Mouse (Mus musculus) heart, postnatal 25 days (tissue): Measurements from ENCODE around the gene Reps2. TPM values are rescaled to one million over a fixed set of nuclear protein-coding genes. Genes with fewer than 3 reads are reported as not detected.

Experiments
- DNase-seq: peaks from one replicate; pipeline ENCODE4 v3.0.0; 2022; ENCODE audit warnings: low spot score
- intact Hi-C: fragments of 180-260 bp; cut with DNase I; formaldehyde crosslinking; loops from one replicate; pipeline ENCODE4 v1.15.1; 2025
- total RNA-seq, 2 experiments: library from RNA; stranded (reverse); gene quantifications; 2 replicates each; pipeline ENCODE4 v1.2.3; 2021

Reps2 gene
- total RNA-seq, 2 experiments from 2014 or later: 0.88 to 1.7 TPM

DNA sequence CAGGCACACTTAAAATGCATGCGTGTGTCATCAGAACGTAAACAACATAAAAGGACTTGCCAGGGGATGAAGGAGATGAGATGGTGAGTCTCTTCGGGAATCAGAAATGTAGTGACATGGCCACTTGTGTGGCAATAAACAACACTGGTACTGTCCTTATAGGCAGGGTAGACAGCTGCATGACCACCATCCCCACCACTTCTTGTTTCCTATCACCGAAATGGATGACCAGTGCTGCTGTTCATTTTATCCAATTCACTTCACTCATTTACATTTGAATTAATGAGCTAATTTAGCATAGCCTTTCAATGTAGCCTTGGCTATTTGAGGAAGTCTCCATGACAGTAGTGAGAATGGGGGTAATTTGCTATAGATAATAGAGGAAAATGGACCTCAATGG lies 236.2 kb downstream of the Reps2 start:
- intact Hi-C loops: no loop called here
- no peak for DNase-seq

DNA sequence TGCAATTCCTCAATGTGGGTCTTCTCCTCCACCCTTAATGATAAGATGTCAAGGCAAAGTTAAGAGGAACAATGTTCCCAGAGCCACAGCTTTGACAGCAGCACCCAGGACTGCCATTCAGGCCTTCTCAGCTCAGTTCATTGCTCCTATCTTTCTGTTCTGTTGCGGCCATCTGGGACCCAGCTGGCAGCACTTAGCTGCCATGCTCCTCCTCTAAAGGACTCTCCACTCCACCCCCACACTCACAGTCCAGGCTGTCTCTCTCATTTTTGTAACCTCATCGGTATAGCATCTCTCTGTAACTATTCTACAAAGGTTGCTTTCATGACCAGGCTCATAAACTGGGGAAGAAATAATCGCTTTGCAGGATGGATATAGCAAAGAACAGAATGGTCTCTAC lies 241.0 kb downstream of the Reps2 start:
- DNase-seq: no peak
- intact Hi-C loops: no loop called here

DNA sequence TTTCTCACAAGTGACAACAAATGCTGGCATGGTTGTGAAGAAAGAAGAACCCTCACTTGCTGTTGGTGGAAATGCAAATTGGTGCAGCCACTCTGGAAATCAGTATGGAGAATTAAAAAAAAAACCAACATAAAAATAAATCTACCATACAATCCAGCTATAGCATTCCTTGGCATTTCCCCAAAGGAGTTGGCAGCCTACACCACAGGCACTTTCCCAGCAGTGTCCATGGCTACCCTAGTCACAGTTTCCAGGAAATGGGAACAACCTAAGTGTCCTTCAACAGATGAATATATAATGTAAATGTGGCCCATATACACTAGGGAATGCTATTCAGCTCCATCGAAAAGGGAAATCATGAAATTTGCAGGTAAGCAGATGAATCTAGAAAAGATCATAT lies 262.7 kb downstream of the Reps2 start:
- no peak for DNase-seq
- intact Hi-C loops: no loop called here

DNA sequence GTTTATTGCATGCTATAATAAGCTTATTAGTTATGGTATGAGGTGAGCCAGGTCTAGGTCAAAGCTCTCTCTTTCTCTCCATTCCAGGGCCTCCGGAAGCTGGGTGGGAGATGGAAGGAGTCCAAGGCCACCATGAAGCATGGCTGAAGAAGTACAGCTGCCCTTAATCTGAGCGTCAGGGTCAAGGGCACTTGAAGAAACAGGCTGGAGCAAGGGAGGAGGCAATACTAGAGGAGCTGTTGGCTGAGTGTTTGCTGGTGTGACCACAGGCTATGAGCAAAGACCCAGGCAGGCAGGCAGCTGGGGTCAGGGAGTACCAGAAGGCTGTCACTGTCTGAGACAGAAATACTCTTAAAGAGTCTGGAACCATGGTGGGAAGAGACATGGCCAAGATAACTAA lies 280.2 kb downstream of the Reps2 start:
- intact Hi-C loops: no loop called here

More for the DNA sequence above, 280.2 kb downstream of the Reps2 start:
- DNase-seq: no peak

Other genes with a start within 250 kb of the Reps2 start
- 100 to 1,000 TPM; 154 to 168 TPM for gene Rbbp7, start 116.8 kb upstream of the Reps2 start, total RNA-seq
- 1 to 10 TPM; 7.3 to 7.7 TPM for gene Txlng, start 185.8 kb upstream of the Reps2 start, total RNA-seq
- 10 to 100 TPM; 27.3 to 28.8 TPM for gene Syap1, start 244.8 kb upstream of the Reps2 start, total RNA-seq